Mouse (Mus musculus) ovary, postnatal 36 days (tissue): ENCODE results near the gene Fam206a.

Experiments
- DNase-seq: peaks from one replicate; pipeline ENCODE4 v3.0.0; 2022; ENCODE audit warnings: low spot score, mixed read lengths

Fam206a gene

DNA sequence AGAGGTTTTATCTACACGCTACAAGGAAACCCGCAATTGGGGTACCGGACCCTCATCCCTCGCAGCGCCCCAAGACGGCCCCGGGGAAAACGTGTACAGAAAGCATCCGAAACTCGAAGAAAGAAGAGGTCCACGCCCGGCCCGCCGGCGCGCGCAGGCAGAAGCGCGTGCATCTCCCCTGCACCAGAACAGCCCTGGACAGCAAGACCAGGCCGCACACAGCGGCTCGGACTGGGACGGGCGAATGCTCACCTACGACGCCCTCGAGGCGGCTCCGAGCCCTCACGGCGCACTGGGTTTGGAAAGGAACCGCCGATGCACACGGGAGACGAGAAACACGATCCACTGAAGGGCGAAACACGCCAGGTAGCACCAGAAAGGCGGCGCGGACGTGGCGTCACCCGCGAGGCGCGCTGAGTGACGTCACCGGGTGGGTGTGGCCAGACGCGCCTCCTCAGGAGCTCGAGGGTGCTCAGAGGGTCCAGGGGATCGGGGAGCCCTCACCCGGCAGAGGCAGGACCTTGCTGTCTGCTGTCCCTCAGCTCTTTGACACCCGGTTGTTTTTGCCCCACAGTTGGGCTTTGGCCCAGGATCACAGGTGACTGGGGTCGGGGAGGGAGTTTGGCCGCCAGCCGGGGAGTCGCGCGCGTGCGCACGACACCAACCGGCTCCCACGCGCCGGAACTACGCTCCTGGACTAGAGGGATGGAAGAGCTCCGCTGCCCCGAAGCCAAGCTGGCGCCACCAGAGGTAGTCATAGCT is at the start of gene Fam206a, which contains the start of gene Elp1:
Fam206a (plus strand) TSS at position 439 of the 762 bp plus-strand sequence.
Elp1 (minus strand) TSS at position 425 of the 762 bp plus-strand sequence.
- DNase-seq = peak; percentile 95

GRCm38 (mm10) chr4:56756021-56756420 is 46.1 kb upstream of the Fam206a start:
- DNase-seq = no peak

DNA sequence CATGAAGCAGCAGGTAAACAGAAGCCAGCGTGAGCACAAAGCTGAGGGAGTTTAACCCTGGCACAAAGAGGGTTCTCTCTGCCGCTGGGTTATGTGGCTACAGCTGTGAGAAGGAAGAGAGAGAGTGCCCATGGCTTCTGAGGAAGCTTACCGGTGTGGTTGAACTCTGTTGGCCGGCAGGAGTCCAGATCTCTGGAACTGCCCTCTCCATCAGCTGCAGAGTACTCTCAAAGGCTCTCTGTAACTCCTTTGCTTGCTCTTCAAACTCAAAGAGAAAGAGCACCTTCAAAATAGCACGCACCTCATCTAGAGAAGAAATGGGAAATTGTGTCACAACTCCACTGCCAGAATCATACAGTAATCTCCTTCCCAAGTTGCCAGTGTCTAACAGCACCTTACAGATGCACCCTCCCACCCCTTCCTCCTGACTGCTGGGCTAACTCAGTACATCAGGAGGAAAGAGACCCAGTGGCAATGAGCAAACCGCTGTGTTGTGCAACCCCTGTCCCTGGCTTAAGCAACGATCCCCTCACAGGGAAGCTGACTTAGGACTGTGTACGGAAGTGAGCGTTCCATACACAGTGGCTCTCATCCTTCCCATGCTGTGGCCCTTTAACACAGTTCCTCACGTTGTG is 45.1 kb upstream of the Fam206a start:
- no peak for DNase-seq

DNA sequence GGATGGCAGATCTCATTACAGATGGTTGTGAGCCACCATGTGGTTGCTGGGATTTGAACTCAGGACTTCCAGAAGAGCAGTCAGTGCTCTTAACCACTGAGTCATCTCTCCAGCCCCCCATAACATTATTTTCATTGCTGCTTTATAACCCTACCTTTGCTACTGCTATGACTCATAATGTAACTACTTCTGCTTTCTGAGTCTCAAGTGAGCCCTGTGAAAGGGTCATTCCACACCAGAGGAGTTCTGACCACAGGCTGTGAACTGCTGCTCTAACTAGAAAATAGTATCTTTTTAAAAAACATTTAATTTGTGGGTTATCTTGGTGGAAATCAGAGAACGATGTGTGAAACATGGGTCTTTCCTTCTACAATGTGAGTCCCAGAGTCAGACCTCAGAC is 44.5 kb upstream of the Fam206a start:
- DNase-seq = no peak

GRCm38 (mm10) chr4:56767861-56768284 is 34.3 kb upstream of the Fam206a start:
- DNase-seq = no peak

- no peak for DNase-seq
These were observed 33.2 kb upstream of the Fam206a start for GRCm38 (mm10) chr4:56768913-56769312.

DNA sequence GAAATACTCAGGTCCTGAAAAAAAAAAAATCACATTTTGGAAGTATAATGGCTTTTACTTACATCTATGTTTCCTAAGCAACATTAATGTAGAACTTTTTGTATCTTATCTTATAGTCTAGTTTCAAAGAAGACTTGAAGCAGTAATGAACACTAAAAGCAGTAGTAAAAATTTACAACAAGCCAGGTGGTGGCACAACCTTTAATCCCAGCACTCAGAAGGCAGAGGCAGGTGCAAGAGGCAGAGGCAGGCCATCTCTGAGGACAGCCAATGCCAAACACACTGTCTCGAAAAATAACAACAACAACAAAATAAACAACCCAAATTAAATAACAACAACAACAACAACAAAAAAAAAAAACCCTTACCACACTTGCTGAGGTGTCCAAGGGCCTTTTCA is 31.1 kb upstream of the Fam206a start:
- DNase-seq = no peak

GRCm38 (mm10) chr4:56791373-56791772 is 10.8 kb upstream of the Fam206a start:
- DNase-seq = no peak

DNA sequence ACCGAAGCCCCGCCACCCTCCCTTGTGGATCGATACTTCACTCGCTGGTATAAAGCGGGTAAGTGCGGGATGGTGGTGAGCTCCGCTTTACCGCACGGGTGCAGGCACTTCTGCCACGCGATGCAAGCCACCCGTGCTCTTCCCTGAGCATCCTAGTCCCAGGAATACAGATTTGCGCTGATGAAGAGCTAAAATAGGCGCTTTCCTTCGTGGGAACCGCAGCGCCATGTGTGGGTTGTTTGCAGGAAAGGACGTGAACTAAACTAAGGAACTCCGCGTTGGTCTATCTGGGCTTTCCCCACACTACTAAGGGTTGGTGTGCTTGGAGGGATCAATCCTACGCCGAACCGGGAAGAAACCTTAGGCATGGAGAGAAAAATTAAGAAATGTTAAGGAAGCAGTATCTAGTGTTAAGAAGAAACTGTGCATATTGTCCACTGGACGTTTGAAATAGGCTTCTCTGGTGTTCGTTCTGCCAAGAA is 565 bp downstream of the Fam206a start:
- no peak for DNase-seq

- no peak for DNase-seq
These were observed 6.9 kb downstream of the Fam206a start for GRCm38 (mm10) chr4:56809050-56809449.

DNA sequence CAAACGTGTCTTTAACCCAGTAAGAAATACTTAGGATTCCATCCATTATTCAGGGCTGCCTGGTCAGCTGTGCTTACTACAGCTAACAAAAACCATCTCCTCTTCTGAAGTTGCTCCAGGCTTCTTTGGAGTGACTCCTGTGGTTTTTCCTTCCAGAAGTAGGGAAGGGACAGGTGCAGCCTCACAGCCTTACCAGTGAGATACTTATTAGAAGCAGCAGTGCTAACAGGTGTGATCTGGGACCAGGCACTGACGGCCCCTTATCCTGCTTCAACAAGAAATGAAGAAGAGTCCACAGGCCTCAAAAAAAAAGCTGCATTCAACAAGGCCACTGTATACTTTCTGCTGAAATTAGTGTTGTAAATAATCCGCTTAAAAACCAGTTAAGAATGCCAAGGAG is 9.5 kb downstream of the Fam206a start:
- no peak for DNase-seq

- no peak for DNase-seq
These were observed 10.0 kb downstream of the Fam206a start for GRCm38 (mm10) chr4:56812096-56812495.

DNA sequence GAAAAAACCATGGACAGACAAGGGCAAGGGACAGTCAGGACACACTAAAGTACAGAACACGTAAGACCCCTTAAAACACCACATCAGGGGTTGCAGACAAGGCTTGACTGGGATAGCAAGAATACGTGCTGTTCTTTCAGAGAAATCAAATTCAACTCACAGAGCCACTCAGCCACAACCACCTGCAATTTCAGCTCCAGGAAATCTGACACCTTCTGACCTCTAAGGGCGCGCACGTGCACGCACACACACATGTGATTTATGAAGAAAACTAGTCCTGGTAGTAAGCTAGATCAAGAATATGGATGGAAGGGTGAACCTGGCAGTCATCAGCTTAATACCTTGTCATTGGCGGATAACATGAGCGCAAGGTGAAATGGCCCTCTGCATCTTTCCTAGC is 13.0 kb downstream of the Fam206a start:
- no peak for DNase-seq

DNA sequence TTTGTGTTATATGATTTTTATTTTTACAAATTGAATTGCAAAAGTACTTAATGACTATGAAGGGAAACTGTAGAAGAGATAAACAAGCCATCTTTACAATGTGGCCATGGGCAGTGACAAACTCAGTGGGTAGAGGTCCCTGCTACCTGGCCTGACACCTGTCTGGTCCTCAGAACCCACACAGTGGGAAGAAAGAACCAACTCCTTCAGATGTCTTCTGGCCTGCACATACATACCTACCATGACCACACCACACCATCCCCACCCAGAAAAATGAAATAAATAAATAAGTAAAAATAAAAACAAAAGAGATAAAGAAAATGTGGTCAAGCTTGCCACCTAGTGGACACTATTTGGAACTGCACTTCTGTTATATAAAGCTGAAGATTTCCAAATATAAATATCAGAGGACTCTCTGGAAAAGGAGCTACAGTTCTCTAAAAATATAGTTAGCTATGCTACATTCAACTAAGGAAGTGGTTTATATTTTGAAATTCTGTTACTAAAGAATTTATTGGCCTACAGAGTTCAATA is 17.9 kb downstream of the Fam206a start:
- DNase-seq = no peak

DNA sequence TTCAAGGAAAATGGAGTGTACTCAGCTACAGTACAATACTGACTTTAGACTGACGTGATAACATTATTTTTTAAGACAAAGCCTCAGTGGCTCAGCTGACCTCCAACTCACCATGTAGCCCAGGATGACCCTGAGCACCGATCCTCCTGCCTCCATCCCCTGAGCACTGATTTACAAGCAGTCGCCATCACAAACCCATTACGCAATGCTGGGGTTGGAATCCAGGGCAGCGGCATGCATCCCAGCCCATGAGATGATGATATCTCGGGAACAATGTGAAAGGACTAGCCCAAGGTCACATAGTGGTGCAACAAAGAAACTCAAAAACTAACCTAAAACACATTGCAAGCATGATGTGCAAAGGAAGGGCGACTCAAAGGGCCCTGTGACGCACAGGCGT is 22.1 kb downstream of the Fam206a start:
- DNase-seq = no peak

- DNase-seq = no peak
These were observed 26.8 kb downstream of the Fam206a start for GRCm38 (mm10) chr4:56828932-56829331.

DNA sequence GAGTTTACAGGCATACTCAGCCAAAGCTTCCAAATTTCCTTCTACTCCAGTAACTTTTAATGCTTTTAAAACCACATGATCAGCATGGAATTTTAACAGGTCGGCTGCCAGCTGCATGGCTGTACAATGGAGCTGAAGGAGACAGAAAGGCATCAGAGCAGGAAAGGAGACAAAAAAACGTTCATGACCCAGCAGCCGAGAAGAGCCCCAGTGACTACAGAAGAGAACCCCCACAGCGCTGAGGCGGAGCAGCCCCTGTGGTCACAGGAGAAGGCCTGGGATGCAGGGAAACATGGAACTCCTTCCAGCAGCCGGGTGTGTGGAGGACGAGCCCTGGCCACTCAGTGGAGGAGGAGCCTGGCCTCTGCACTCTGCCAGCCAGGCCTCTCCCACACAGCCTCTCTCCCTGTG is 27.4 kb downstream of the Fam206a start:
- peak; percentile 65 for DNase-seq

GRCm38 (mm10) chr4:56831013-56831609 is 29.0 kb downstream of the Fam206a start:
- no peak for DNase-seq

- DNase-seq = peak; percentile 46
These were observed 29.9 kb downstream of the Fam206a start for GRCm38 (mm10) chr4:56831998-56832397.

GRCm38 (mm10) chr4:56837661-56838060 is 35.5 kb downstream of the Fam206a start:
- DNase-seq = no peak

- DNase-seq = no peak
These were observed 38.2 kb downstream of the Fam206a start for GRCm38 (mm10) chr4:56840297-56840696.

DNA sequence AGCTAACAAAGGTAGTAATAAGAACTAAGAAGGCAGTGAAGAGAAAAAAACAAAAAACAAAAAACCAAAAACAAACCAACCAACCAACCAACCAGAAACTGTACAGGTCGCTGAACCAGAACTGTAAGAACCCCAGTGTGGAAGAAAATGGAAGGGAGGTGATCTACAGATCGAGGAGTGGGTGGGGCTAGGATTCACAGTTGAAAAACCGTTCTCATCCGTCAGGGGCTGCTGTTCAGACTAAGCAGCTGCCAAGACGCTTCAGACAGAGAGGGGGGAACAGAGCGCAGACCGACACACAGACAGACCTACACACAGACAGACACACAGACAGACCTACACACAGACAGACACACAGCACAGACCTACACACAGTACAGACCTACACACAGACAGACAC is 40.4 kb downstream of the Fam206a start:
- no peak for DNase-seq

GRCm38 (mm10) chr4:56843963-56844362 is 41.8 kb downstream of the Fam206a start:
- DNase-seq = no peak
